In genomic region chr4:105423727-105424201, GRCm38 (mm10) we compare ENCODE assay signal across 12 mouse cellular contexts.
DNase-seq lines count a peak whose midpoint lies in the region; ATAC-seq lines count a peak whose summit lies in the region.
"Had no signal": no experiment of that assay in that cellular context is flagged by ENCODE, and none has a peak within 500 bp of the region (broad histone marks: within the 10 kb centered on the region; RNA-seq: fewer than 3 reads in every experiment).

No protein-coding gene starts in this region.

- no peaks in the 10 kb centered on the region for H3K36me3 ChIP-seq in heart, embryonic 12.5 days
- H3K36me3 ChIP-seq: midbrain, embryonic 12.5 days had no signal

- ATAC-seq in heart, embryonic 12.5 days (ENCODE audit: insufficient number of reproducible peaks, low FRiP score) = no peak
- ATAC-seq: hindbrain, embryonic 16.5 days had no signal

- H3K27me3 ChIP-seq in heart, embryonic 12.5 days (replicated peaks) = no peaks in the 10 kb centered on the region
- H3K27me3 ChIP-seq: midbrain, embryonic 12.5 days had no signal

- no peak overlapping the region for H3K4me3 ChIP-seq in heart, embryonic 12.5 days
- H3K4me3 ChIP-seq: midbrain, embryonic 12.5 days had no signal

- H3K9me3 ChIP-seq in heart, embryonic 12.5 days (replicated peaks) = no peaks in the 10 kb centered on the region
- H3K9me3 ChIP-seq: midbrain, embryonic 12.5 days had no signal

- H3K9ac ChIP-seq in heart, embryonic 12.5 days = no peak overlapping the region
- H3K9ac ChIP-seq: midbrain, embryonic 12.5 days had no signal

- intact Hi-C loops in left cerebral cortex, postnatal 10 days (cut with DNase I) = no loop called here

- DNase-seq in heart, adult 11 months = peak; percentile 98
- DNase-seq in 3T3-L1 (ENCODE audit: low read depth, low spot score) = peak; percentile 13
- peak; percentile 11 for DNase-seq in adrenal gland, postnatal 25 days
- peak; percentile 35 for DNase-seq in kidney, adult 9 months
- no peak for DNase-seq in thymus, postnatal 0 days (ENCODE audit: low spot score)
- DNase-seq in left cerebral cortex, postnatal 10 days (ENCODE audit: extremely low spot score in 1 of 2, low spot score in 2 of 2) = no peak
- DNase-seq in spleen, postnatal 36 days (ENCODE audit: low spot score in 2 of 2) = no peak
- DNase-seq: gastrocnemius, postnatal 10 days; thymus, adult 2 months had no signal

- no peak overlapping the region for H3K27ac ChIP-seq in heart, embryonic 12.5 days (ENCODE audit: poor library complexity, severe bottlenecking)
- H3K27ac ChIP-seq: midbrain, embryonic 12.5 days had no signal

- H3K4me2 ChIP-seq in heart, embryonic 12.5 days = no peak overlapping the region
- H3K4me2 ChIP-seq: midbrain, embryonic 12.5 days had no signal

- peaks cover 20% of the 10 kb centered on the region for H3K4me1 ChIP-seq in heart, embryonic 12.5 days (replicated peaks)

- WGBS in heart, embryonic 12.5 days = 62% methylated on average over 3 of the region's 3 CpGs

Comparison
In these comparisons a context has a peak if more than half of its experiments do, and no peak if none do; other contexts are left out.
1. DNase-seq: peak in heart, adult 11 months (single experiment), 3T3-L1 (single experiment), adrenal gland, postnatal 25 days (single experiment) and kidney, adult 9 months (single experiment); none in thymus, postnatal 0 days (single experiment), left cerebral cortex, postnatal 10 days (0 of 2) and spleen, postnatal 36 days (0 of 2).